Mouse (Mus musculus): Measurements from ENCODE around the gene Procr. TPM values are rescaled to one million over a fixed set of nuclear protein-coding genes. Genes with fewer than 3 reads are reported as not detected.
"Not testable (repeated sequence)": the region's sequence is repeated elsewhere in the genome, so short reads cannot be mapped to it uniquely, and the experiment has no call there.

Procr gene
- total RNA-seq (2021), result 10 to 100 TPM; 20.6 to 34.4 TPM
- long read RNA-seq, experiment 1, transcript Procr-201 (4 exons, 1,597 nt), result major isoform, 34 of 104 reads
- long read RNA-seq, experiment 1, partial matches to known transcripts, result 8 of 104 reads
- long read RNA-seq, experiment 1, other reads (novel, unspliced or antisense), result 61 of 104 reads
- long read RNA-seq, experiment 2, transcript Procr-201 (4 exons, 1,597 nt), result major isoform, 5 of 30 reads
- long read RNA-seq, experiment 2, partial matches to known transcripts, result 12 of 30 reads
- long read RNA-seq, experiment 2, other reads (novel, unspliced or antisense), result 13 of 30 reads

DNA sequence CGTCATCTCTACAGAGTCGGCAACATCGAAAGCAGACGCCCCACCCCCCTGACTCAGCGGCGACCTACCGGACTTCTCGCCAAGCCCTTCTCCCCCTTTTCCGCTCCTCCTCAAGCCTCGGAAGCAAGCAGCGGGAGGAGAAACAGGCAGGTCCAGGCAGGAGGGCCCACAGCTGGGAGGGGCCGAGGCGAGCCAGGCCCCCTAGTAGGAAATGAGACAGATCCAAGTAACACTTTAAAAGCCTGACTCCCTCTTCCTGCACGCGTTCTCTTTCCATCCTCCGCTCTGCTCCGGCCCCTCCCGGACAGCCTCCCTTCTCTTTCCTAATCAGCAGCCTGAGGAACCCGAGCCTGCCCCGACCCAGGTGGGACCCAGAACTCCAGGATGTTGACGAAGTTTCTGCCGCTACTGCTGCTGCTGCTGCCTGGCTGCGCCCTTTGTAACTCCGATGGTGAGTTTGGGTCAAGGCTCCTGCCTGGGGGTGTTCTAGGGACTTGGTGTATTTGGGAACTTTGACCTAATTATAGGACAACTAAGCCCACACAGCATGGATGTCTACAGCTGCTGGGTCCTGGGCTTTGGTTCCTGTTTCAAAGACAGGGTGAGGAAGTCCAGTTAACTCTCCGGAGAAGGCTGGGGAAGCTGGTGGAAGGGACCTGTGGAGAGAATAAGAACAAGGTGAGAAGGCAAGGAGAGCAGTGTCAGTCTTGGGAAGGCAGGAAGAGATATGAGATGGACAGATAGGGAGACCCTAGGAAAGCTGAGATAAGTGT, at the start of gene Procr:
TSS of gene Procr (plus strand) at position 104 of the 773 bp plus-strand sequence.
- DNase-seq, result peak; percentile 72

DNA sequence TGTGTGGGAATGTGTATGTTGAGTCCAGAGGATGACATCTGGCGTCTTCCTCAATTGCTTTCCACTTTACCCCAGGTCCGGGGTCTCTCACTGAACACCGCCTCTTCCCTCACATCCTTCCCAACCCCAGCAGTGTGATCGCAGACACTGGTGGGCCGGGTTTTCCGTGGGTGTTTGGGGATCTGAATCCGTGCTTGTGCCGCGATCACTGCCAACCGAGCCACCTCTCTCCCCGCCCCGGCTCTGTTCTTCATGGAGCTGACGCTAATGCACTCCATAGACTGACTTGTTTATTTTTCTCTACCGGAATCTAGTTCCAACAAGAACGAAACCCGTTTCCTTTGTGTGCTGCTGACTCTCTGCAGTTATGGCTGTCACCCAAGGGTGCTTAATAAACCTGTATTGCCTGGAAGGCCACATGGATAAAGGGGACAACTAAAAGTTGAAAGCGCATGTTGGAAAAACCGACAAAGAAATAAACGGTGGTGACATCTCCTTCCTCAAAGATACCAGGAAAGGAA, 49.5 kb upstream of the Procr start:
- DNase-seq, result no peak

DNA sequence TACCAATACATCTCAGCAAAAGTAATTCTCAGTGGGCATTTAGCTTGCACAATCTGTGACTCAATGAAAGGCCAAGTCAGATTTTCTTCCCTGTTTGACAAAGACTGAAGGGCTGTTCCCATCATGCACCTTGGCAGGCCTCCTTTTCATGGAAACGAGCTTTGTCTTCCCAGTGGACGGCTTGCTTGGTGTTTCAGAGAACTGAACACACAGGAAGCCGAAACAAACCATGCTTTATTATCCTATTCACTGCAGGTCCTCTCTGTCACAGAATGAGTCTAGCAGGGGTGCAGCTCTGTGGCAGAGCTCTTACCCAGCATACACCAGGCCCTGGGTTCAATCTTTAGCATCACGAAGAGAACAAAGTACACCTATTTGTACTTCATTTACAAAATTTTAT, 47.3 kb upstream of the Procr start:
- peak; percentile 26 for DNase-seq

DNA sequence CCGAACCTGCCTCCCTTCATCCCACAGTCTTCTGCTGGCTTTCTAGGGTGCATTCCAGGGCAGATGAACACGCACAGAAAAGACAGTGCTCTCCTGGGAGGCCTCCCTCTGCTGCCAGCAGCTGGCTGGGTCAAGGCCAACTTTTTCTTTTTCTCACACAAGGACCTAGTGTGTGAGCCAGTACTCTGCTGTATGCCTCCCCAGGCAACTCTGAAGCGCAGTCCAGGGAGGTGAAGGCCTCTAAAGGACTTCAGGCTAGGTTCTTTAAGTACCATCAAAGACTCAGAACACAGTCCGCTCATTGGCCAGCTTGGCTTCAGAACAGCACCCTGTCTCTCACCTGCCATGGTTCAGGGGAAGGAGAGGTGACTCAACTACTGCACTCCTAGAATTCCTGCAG, 43.7 kb upstream of the Procr start:
- DNase-seq, result peak; percentile 76

- no peak for DNase-seq
Measured at GRCm38 (mm10) chr2:155710557-155710956, 40.4 kb upstream of the Procr start.

DNA sequence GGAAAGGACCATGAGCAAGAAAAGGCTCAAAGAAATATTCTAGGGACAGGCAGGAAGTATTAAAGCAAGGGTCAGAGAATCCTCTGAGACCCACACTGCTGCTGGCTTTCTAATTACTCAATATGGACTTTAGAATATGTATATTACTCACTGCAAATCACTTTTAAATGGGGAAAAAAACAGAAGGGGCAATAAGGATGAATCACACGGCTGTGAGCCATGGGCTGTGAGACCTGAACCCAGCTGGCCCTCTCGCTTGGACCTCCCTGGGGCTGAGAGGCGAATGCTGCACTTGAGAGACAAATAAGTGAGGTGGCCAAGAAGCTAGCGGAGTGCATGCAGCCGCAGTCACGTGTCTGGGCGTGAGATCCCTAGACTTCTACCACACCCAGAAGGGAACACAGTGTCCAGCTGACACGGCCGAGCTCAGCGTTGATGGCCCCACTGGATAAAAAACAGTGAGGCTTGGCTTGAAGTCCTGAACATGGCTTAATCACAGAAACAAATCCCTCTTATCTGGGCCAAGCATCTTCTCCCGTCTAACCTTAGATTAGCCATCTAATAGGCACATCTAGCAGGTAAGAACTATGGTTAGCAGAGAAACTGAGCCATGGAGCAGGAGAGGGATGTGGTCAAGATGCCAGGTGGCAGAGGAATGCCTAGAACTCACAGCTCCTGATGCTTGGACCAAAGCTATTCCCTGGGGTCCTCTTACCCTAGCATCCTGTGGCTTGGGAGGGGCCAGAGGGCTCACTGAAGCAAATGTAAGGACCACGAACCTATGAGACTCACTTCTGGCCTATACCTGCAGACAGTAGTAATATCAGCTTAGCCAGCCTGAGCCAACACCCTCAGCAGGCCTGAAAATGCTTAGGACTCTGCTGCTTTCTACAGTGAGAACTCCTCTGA, 33.6 kb upstream of the Procr start:
- no peak for DNase-seq

GRCm38 (mm10) chr2:155720585-155720984, 30.3 kb upstream of the Procr start:
- DNase-seq, result no peak

- DNase-seq, result peak; percentile 22
Measured at GRCm38 (mm10) chr2:155724036-155724435, 26.9 kb upstream of the Procr start.

DNA sequence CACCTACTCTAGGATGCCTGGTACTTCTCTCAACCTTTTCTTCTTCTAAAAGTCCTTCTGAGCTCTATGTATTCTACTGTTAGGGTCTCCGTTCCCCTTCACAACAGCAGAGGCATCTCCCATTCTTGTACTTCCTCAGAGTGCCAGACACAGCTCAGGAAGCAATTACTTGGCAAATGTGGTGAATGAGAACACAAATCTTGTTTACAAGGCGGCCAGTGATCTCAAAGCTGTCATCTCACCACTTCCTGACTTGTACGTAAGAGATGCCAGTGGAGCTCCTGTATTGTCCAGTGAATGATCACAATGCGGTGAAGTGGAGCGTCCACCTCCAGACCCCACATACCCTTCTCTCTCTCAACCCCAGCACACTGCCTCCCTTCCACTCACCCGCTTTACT, 26.4 kb upstream of the Procr start:
- no peak for DNase-seq

- no peak for DNase-seq
Measured at GRCm38 (mm10) chr2:155726302-155726701, 24.6 kb upstream of the Procr start.

DNA sequence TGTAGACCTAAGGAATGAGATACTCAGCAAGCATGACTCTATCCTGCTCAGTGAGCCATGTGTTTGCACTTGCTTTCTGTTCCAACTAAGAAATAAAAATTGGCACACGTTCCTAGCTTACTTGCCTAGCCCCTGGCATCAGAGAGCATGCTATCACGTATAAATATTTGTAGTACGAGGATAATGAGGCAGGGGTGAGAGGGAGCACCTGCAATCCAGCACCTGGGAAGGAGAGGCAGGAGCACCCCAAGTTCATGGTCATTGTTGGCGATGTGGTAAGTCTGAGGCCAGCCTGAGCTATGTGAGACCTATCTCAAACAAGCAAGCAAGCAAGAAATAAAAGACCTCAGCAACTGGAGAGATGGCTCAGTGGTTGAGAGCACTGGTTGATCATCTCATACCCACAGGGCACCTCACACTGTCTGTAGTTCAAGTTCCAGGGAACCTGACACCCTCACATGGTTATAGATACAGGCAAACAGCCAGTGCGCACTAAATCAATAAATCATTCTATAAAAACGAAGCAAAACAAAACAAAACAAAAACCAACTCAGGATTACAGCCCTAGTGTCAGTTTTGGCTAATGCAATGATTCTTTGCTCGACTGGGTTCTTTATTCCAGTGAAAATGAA, 23.0 kb upstream of the Procr start:
- DNase-seq, result no peak

GRCm38 (mm10) chr2:155728742-155729141, 22.2 kb upstream of the Procr start:
- DNase-seq, result no peak

DNA sequence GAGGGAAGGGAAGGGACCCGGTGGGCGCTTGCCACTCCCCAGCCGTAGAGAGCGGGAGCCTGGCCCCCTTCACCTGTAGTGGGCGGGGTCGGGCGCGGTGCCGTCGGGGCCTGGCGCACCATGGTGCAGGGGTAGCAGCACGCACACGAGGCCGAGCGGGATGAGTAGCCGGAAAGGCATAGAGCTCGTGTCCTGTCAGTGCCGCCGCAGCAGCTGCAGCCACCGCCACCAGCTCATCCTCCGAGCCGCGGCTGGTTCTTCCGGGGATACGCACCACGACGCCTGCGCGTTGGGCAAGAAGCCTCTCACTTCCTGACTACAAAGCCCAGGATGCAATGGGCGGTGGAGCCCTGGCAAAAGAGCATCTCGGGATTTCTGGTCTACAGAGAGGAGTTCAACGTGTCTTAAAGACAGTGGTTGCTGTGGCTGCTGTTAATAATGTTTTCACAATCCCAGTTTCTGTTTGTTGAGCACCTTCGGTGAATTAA, 21.7 kb upstream of the Procr start, which contains the start of gene Edem2:
TSS of gene Edem2 (minus strand) at position 318 of the 488 bp plus-strand sequence.
- peak; percentile 94 for DNase-seq

DNA sequence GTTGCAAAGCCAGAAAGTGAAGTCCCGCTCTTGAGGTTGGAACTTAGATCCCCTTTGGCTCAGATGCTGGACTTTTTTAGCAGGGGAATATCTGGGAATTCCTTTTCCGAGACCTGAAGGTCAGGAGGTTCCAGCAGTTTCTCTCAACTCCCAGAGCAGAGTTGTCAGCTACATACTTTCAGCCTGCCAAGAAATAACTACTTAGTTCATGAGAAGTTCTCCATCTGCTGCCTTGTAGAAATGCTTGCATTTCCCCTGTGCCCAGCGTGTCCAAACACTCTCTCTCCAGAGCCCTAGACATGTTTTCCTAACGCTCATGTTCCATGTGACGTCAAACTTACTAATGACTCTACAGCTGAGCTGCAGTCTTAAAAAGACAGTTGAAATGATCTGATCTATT, 15.8 kb upstream of the Procr start:
- DNase-seq, result peak; percentile 35

- not testable (repeated sequence) for DNase-seq
Measured at GRCm38 (mm10) chr2:155735766-155736165, 15.2 kb upstream of the Procr start, which contains the start of gene Gm17581. Gene Gm17581 (minus strand): TSS chr2:155735866.

GRCm38 (mm10) chr2:155736936-155737335, 14.0 kb upstream of the Procr start:
- peak; percentile 13 for DNase-seq

- peak; percentile 25 for DNase-seq
Measured at GRCm38 (mm10) chr2:155737803-155738202, 13.1 kb upstream of the Procr start.

GRCm38 (mm10) chr2:155742211-155742610, 8.7 kb upstream of the Procr start:
- DNase-seq, result peak; percentile 14

- DNase-seq, result peak; percentile 79
Measured at GRCm38 (mm10) chr2:155742931-155743337, 8.0 kb upstream of the Procr start.

- no peak for DNase-seq
Measured at GRCm38 (mm10) chr2:155743351-155743750, 7.6 kb upstream of the Procr start.

DNA sequence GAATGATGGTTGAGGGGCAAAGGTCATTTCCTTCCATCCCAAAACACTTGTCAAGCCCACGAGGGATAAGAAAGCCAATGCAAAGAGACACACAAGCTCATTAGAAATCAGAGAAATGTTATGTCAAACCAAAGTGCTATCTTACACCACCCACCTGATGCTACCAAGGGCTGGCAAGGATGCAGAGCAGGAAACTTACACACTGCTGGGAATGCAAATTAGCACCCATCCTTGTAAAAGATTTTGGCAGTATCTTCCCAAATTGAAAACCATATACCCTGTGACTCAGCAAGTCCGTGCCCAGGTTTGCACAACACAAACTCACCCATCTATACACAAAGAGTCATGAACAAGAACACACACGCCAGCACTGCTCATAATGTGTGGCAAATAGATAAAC, 5.4 kb upstream of the Procr start:
- DNase-seq, result no peak

Data from adrenal gland, postnatal 10 days (tissue).